9 mouse cellular contexts compared by ENCODE assay signal in the genomic region with DNA sequence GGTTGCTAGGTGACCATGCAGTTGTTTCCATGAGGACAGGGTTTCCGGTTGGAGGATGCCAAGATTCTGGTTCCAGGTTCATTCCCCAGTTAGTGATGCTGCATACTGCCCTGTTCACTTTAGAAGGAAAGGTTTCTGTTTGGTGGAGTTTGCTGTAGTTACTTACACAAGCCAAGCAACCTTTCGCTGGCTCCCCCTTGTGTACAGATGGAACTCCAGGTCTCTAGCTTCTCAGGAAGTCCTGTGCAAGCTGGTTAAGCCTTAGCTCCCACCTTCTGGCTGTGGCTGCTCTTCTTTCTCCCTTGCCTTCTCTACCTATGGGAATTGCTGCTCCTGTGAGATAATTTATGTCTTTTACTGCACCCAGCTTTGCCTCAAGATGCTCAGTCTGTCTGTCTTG. TPM values are rescaled to one million over a fixed set of nuclear protein-coding genes. Genes with fewer than 3 reads are reported as not detected.
DNase-seq lines count a peak whose midpoint lies in the region; ATAC-seq and TF ChIP-seq lines count a peak whose summit lies in the region.
"Had no signal": no experiment of that assay in that cellular context is flagged by ENCODE, and none has a peak within 500 bp of the region (broad histone marks: within the 10 kb centered on the region; RNA-seq: fewer than 3 reads in every experiment).

No protein-coding gene starts in this region.

- no peaks in the 10 kb centered on the region for H3K27me3 ChIP-seq in kidney, embryonic 16.5 days (ENCODE audit: insufficient read depth, low read length)

- no peak overlapping the region for H3K27ac ChIP-seq in left cerebral cortex, adult 2 months
- no peak overlapping the region for H3K27ac ChIP-seq in kidney, embryonic 16.5 days (ENCODE audit: low read length)

- no peak overlapping the region for H3K4me2 ChIP-seq in kidney, embryonic 16.5 days (replicated peaks; ENCODE audit: low read depth, low read length)

- no peak overlapping the region for H3K4me3 ChIP-seq in left cerebral cortex, adult 2 months
- H3K4me3 ChIP-seq in kidney, embryonic 16.5 days (ENCODE audit: low read length) = no peak overlapping the region
- H3K4me3 ChIP-seq: erythroblast, embryonic 14.5 days had no signal

- 0 out of 2 replicates have a peak, but pooled peaks have one; percentile 6 for ATAC-seq in kidney, embryonic 16.5 days (ENCODE audit: low FRiP score, low TSS enrichment)
- no peak for ATAC-seq in granulocyte monocyte progenitor cell, adult 5-6 weeks (replicated peaks; ENCODE audit: poor library complexity, severe bottlenecking)

- peak; percentile 56 for TF ChIP-seq CTCF in left cerebral cortex, adult 2 months (IDR thresholded peaks at IDR 0.05)

- DNase-seq in adrenal gland, adult (ENCODE audit: inconsistent age in 2 of 2, low spot score in 1 of 2) = peak; percentile 12 to 65
- no peak for DNase-seq in adrenal gland, postnatal 4 days (ENCODE audit: low spot score in 2 of 2)
- DNase-seq in left cerebral cortex, adult 2 months (ENCODE audit: extremely low spot score in 1 of 2, low spot score in 2 of 2) = peak in 1 of 2 experiments; percentile 23
- DNase-seq in left cerebral cortex, adult 8-10 months (ENCODE audit: low spot score in 2 of 2) = no peak
- peak; percentile 11 for DNase-seq in WW6 (ENCODE audit: low read depth, low spot score)
- DNase-seq in urinary bladder, postnatal 4 days (ENCODE audit: low spot score in 2 of 2) = no peak

- no peaks in the 10 kb centered on the region for H3K36me3 ChIP-seq in kidney, embryonic 16.5 days (ENCODE audit: insufficient read depth, low read length)

- no peaks in the 10 kb centered on the region for H3K9me3 ChIP-seq in kidney, embryonic 16.5 days (ENCODE audit: low read length)

- intact Hi-C loops in left cerebral cortex, adult 2 months (cut with DNase I) = no loop called here

- H3K9ac ChIP-seq in kidney, embryonic 16.5 days (replicated peaks; ENCODE audit: low read length) = no peak overlapping the region

- no peaks in the 10 kb centered on the region; the same call in 1 of the 2 replicates for H3K4me1 ChIP-seq in kidney, embryonic 16.5 days (ENCODE audit: insufficient read depth, low read length)

- 51% methylated on average over 2 of the region's 2 CpGs for WGBS in kidney, embryonic 16.5 days

RNA-seq across cellular contexts. Expression of a gene that starts 52.5 kb away (rescaled TPM):
- 1 to 10 TPM; 3.4 to 5.0 TPM for total RNA-seq in adrenal gland, postnatal 4 days (2021)
- total RNA-seq in left cerebral cortex, adult 2 months (2021) = 10 to 100 TPM; 18.0 to 21.1 TPM
- 10 to 100 TPM; 18.8 to 28.2 (median 23.8) TPM for total RNA-seq in left cerebral cortex, adult 8-10 months (2022)
- polyA plus RNA-seq in kidney, embryonic 16.5 days (2015; fragmentation: Nextera tagmentation; extraction: Ambion mirVana) = 0.92 and 2.1 TPM in 2 replicates
- not detected in 2 replicates for total RNA-seq in granulocyte monocyte progenitor cell, adult 5-6 weeks (2014; fragmentation: Nextera tagmentation)
- 0.04 and 14.0 TPM in 2 replicates for total RNA-seq in granulocyte monocyte progenitor cell, adult 5-6 weeks (2017)
- polyA plus RNA-seq: erythroblast, embryonic 14.5 days had no signal

Comparison
In these comparisons a context has a peak if more than half of its experiments do, and no peak if none do; other contexts are left out.
1. DNase-seq: peak in adrenal gland, adult (2 of 2) and WW6 (single experiment); none in adrenal gland, postnatal 4 days (0 of 2), left cerebral cortex, adult 8-10 months (0 of 2) and urinary bladder, postnatal 4 days (0 of 2).